Mouse (Mus musculus) midbrain, embryonic 16.5 days (tissue): ENCODE measurements around the gene Trpv4. TPM values are rescaled to one million over a fixed set of nuclear protein-coding genes. Genes with fewer than 3 reads are reported as not detected.

ENCODE experiments used
- ATAC-seq: fragments of 200-750 bp; cut with Nextera tagmentation; 2 replicates; pipeline ENCODE4 v1.8.0; 2017; ENCODE audit warnings: moderate TSS enrichment
- H3K27ac ChIP-seq: fragments of 300-500 bp; sonication (generic); 2 replicates; pipeline ENCODE4 v1.5.1; 2014; ENCODE audit warnings: mild to moderate bottlenecking, low read length, mixed read lengths
- H3K27me3 ChIP-seq: fragments of 300-500 bp; sonication (generic); 2 replicates; pipeline ENCODE4 v1.6.1; 2014; ENCODE audit warnings: low read depth, low read length, mixed read lengths; ENCODE audit not compliant: control insufficient read depth, insufficient read depth
- H3K36me3 ChIP-seq: fragments of 300-500 bp; sonication (generic); 2 replicates; pipeline ENCODE4 v1.6.1; 2014; ENCODE audit warnings: mild to moderate bottlenecking, low read length, moderate library complexity, mixed read lengths; ENCODE audit not compliant: control insufficient read depth, insufficient read depth
- H3K4me1 ChIP-seq: fragments of 300-500 bp; sonication (generic); 2 replicates; pipeline ENCODE4 v1.6.1; 2014; ENCODE audit warnings: mild to moderate bottlenecking, low read length, mixed read lengths; ENCODE audit not compliant: control insufficient read depth, insufficient read depth
- H3K4me2 ChIP-seq: fragments of 300-500 bp; sonication (generic); 2 replicates; pipeline ENCODE4 v1.6.1; 2014; ENCODE audit warnings: mild to moderate bottlenecking, low read length, mixed read lengths
- H3K4me3 ChIP-seq: fragments of 300-500 bp; sonication (generic); 2 replicates; pipeline ENCODE4 v1.5.1; 2014; ENCODE audit warnings: low read depth, mild to moderate bottlenecking, low read length, moderate library complexity, mixed read lengths
- H3K9ac ChIP-seq: fragments of 300-500 bp; sonication (generic); 2 replicates; pipeline ENCODE4 v1.6.1; 2014; ENCODE audit warnings: low read depth, low read length, mixed read lengths
- H3K9me3 ChIP-seq: fragments of 300-500 bp; sonication (generic); replicated peaks from 2 replicates; pipeline ENCODE4 v1.6.1; 2014; ENCODE audit warnings: mild to moderate bottlenecking, low read length, mixed read lengths; ENCODE audit not compliant: control insufficient read depth, poor library complexity, severe bottlenecking
- WGBS: fragments of 180-500 bp; shearing (Covaris S2); extraction: QIAGEN DNeasy Blood & Tissue Kit; methylation state at CpG from one replicate; pipeline ENCODE4 v1.1.7; 2014; 5-methylcytosine and 5-hydroxymethylcytosine counted together
- polyA plus RNA-seq: library from polyadenylated mRNA; unstranded; fragments of >200 nt; fragmentation: Nextera tagmentation; extraction: Ambion mirVana; gene quantifications from 2 replicates; pipeline ENCODE4 v1.2.1, GENCODE M21; 2015

The Trpv4 gene
- polyA plus RNA-seq, 1 experiment from 2014 or later, result 1.3 TPM

- no peak overlapping the region for H3K4me3 ChIP-seq
- H3K27ac ChIP-seq, result no peak overlapping the region
- H3K27me3 ChIP-seq, result no peaks in the 10 kb centered on the region
- peaks cover 29% of the 10 kb centered on the region for H3K4me1 ChIP-seq
- H3K4me2 ChIP-seq, result no peak overlapping the region
- 83% methylated on average over 5 of the region's 5 CpGs for WGBS
- no peaks in the 10 kb centered on the region for H3K36me3 ChIP-seq
- ATAC-seq, result no peak
- no peak overlapping the region for H3K9ac ChIP-seq
- H3K9me3 ChIP-seq, result no peaks in the 10 kb centered on the region
Observed at GRCm38 (mm10) chr5:114603975-114604374, 54.2 kb downstream of the Trpv4 start.

- Histone ChIP-seq H3K27ac (no peak overlapping the region), H3K4me2 (no peak overlapping the region), H3K27me3 (no peaks in the 10 kb centered on the region), H3K9ac (no peak overlapping the region), H3K36me3 (no peaks in the 10 kb centered on the region), H3K4me3 (no peak overlapping the region), H3K9me3 (no peaks in the 10 kb centered on the region), H3K4me1 (peaks cover 21% of the 10 kb centered on the region)
- WGBS, result 80% methylated on average over 8 of the region's 8 CpGs
- ATAC-seq, result no peak
Observed at GRCm38 (mm10) chr5:114602012-114602411, 56.2 kb downstream of the Trpv4 start.

GRCm38 (mm10) chr5:114597652-114598051 is 60.6 kb downstream of the Trpv4 start:
- H3K27ac ChIP-seq, result no peak overlapping the region
- peaks cover 29% of the 10 kb centered on the region for H3K4me1 ChIP-seq
- WGBS, result 53% methylated on average over 6 of the region's 6 CpGs
- H3K4me2 ChIP-seq, result no peak overlapping the region
- no peaks in the 10 kb centered on the region for H3K9me3 ChIP-seq
- no peak overlapping the region for H3K4me3 ChIP-seq
- no peak overlapping the region for H3K9ac ChIP-seq
- H3K36me3 ChIP-seq, result no peaks in the 10 kb centered on the region
- H3K27me3 ChIP-seq, result no peaks in the 10 kb centered on the region
- ATAC-seq, result no peak

- Histone ChIP-seq H3K27ac (no peak overlapping the region), H3K4me2 (no peak overlapping the region), H3K4me1 (peaks cover 33% of the 10 kb centered on the region), H3K9me3 (no peaks in the 10 kb centered on the region), H3K4me3 (no peak overlapping the region), H3K27me3 (no peaks in the 10 kb centered on the region), H3K36me3 (no peaks in the 10 kb centered on the region), H3K9ac (no peak overlapping the region)
- no peak for ATAC-seq
- WGBS, result 45% methylated on average over 8 of the region's 8 CpGs
Observed at GRCm38 (mm10) chr5:114597222-114597621, 61.0 kb downstream of the Trpv4 start.

- no peaks in the 10 kb centered on the region for H3K36me3 ChIP-seq
- WGBS, result 30% methylated on average over 10 of the region's 10 CpGs
- no peak overlapping the region for H3K27ac ChIP-seq
- H3K4me1 ChIP-seq, result peaks cover 40% of the 10 kb centered on the region
- H3K9me3 ChIP-seq, result no peaks in the 10 kb centered on the region
- no peak for ATAC-seq
- H3K9ac ChIP-seq, result no peak overlapping the region
- no peak overlapping the region for H3K4me3 ChIP-seq
- no peaks in the 10 kb centered on the region for H3K27me3 ChIP-seq
- H3K4me2 ChIP-seq, result no peak overlapping the region
Observed at GRCm38 (mm10) chr5:114596604-114597003, 61.6 kb downstream of the Trpv4 start.

- Histone ChIP-seq H3K4me3 (no peak overlapping the region), H3K9ac (no peak overlapping the region), H3K27me3 (no peaks in the 10 kb centered on the region), H3K4me1 (peaks cover 58% of the 10 kb centered on the region), H3K27ac (peak overlapping the region; percentile 52), H3K36me3 (no peaks in the 10 kb centered on the region), H3K4me2 (no peak overlapping the region), H3K9me3 (no peaks in the 10 kb centered on the region)
- ATAC-seq, result no peak
- WGBS, result 91% methylated on average over 15 of the region's 15 CpGs
Observed at GRCm38 (mm10) chr5:114594741-114595241, 63.4 kb downstream of the Trpv4 start.

GRCm38 (mm10) chr5:114593949-114594348 is 64.3 kb downstream of the Trpv4 start:
- no peaks in the 10 kb centered on the region for H3K36me3 ChIP-seq
- H3K9ac ChIP-seq, result 0 out of 2 replicates have a peak overlapping the region, but pooled peaks have one; percentile 10
- peak overlapping the region; percentile 52; the same call in 1 of the 2 replicates for H3K27ac ChIP-seq

GRCm38 (mm10) chr5:114593161-114593821 is 64.9 kb downstream of the Trpv4 start:
- no peak overlapping the region for H3K4me2 ChIP-seq

More at GRCm38 (mm10) chr5:114593949-114594348, 64.3 kb downstream of the Trpv4 start:
- ATAC-seq, result no peak
- Histone ChIP-seq H3K4me2 (no peak overlapping the region), H3K9me3 (no peaks in the 10 kb centered on the region), H3K4me3 (no peak overlapping the region), H3K4me1 (peaks cover 66% of the 10 kb centered on the region), H3K27me3 (no peaks in the 10 kb centered on the region)
- 84% methylated on average over 5 of the region's 5 CpGs for WGBS

GRCm38 (mm10) chr5:114592463-114593160 is 65.6 kb downstream of the Trpv4 start:
- H3K27me3 ChIP-seq, result no peaks in the 10 kb centered on the region
- no peak overlapping the region for H3K9ac ChIP-seq
- ATAC-seq, result no peak
- peaks cover 76% of the 10 kb centered on the region for H3K4me1 ChIP-seq
- no peak overlapping the region for H3K4me3 ChIP-seq
- no peaks in the 10 kb centered on the region for H3K36me3 ChIP-seq
- whole genome bisulfite sequencing, result 27% methylated on average over 19 of the region's 19 CpGs
- H3K4me2 ChIP-seq, result no peak overlapping the region
- H3K9me3 ChIP-seq, result no peaks in the 10 kb centered on the region
- peak overlapping the region; percentile 30; the same call in 1 of the 2 replicates for H3K27ac ChIP-seq

More at GRCm38 (mm10) chr5:114593161-114593821, 64.9 kb downstream of the Trpv4 start:
- H3K9me3 ChIP-seq, result no peaks in the 10 kb centered on the region
- H3K4me3 ChIP-seq, result no peak overlapping the region
- no peaks in the 10 kb centered on the region for H3K36me3 ChIP-seq
- H3K9ac ChIP-seq, result no peak overlapping the region
- WGBS, result 44% methylated on average over 12 of the region's 12 CpGs
- H3K27me3 ChIP-seq, result no peaks in the 10 kb centered on the region
- peak overlapping the region; percentile 30; the same call in 1 of the 2 replicates for H3K27ac ChIP-seq
- ATAC-seq, result no peak
- H3K4me1 ChIP-seq, result peaks cover 73% of the 10 kb centered on the region
